Mouse (Mus musculus) hindbrain, postnatal 0 days (tissue): ENCODE data around the gene Bpifb9b. TPM values are rescaled to one million over a fixed set of nuclear protein-coding genes. Genes with fewer than 3 reads are reported as not detected.
"Not testable (repeated sequence)": the region's sequence is repeated elsewhere in the genome, so short reads cannot be mapped to it uniquely, and the experiment has no call there.

ENCODE experiments used
- ATAC-seq: fragments of 200-750 bp; cut with Nextera tagmentation; 2 replicates; pipeline ENCODE4 v1.8.0; 2017; ENCODE audit warnings: mild to moderate bottlenecking, moderate TSS enrichment, moderate library complexity
- DNase-seq: peaks from one replicate; pipeline ENCODE4 v3.0.0-alpha.2; 2015; ENCODE audit warnings: low spot score
- H3K27ac ChIP-seq: fragments of 300-500 bp; sonication (generic); 2 replicates; pipeline ENCODE4 v1.5.1; 2014; ENCODE audit warnings: mild to moderate bottlenecking
- H3K27me3 ChIP-seq: fragments of 300-500 bp; sonication (generic); 2 replicates; pipeline ENCODE4 v1.6.1; 2014; ENCODE audit warnings: low read length, mixed read lengths; ENCODE audit not compliant: insufficient read depth
- H3K36me3 ChIP-seq: fragments of 300-500 bp; sonication (generic); 2 replicates; pipeline ENCODE4 v1.6.1; 2014; ENCODE audit warnings: low read length, mixed read lengths; ENCODE audit not compliant: insufficient read depth
- H3K4me1 ChIP-seq: fragments of 300-500 bp; sonication (generic); 2 replicates; pipeline ENCODE4 v1.6.1; 2014; ENCODE audit warnings: antibody characterized with exemption, low read length, mixed read lengths; ENCODE audit not compliant: insufficient read depth
- H3K4me2 ChIP-seq: fragments of 300-500 bp; sonication (generic); 2 replicates; pipeline ENCODE4 v1.6.1; 2014; ENCODE audit warnings: low read depth, mild to moderate bottlenecking, low read length, moderate library complexity, mixed read lengths
- H3K4me3 ChIP-seq: fragments of 300-500 bp; sonication (generic); 2 replicates; pipeline ENCODE4 v1.5.1; 2014; ENCODE audit warnings: low read length
- H3K9ac ChIP-seq: fragments of 300-500 bp; sonication (generic); replicated peaks from 2 replicates; pipeline ENCODE4 v1.6.1; 2014; ENCODE audit warnings: mild to moderate bottlenecking, low read length, moderate library complexity, mixed read lengths
- H3K9me3 ChIP-seq: fragments of 300-500 bp; sonication (generic); 2 replicates; pipeline ENCODE4 v1.6.1; 2016; ENCODE audit warnings: low read length, mixed read lengths
- CTCF ChIP-seq: IDR thresholded peaks from 2 replicates; pipeline ENCODE4 v1.5.1; 2016; ENCODE audit warnings: antibody characterized with exemption, control low read depth, low read depth
- WGBS: fragments of 180-500 bp; shearing (Covaris S2); extraction: QIAGEN DNeasy Blood & Tissue Kit; methylation state at CpG from one replicate; pipeline ENCODE4 v1.1.7; 2014; 5-methylcytosine and 5-hydroxymethylcytosine counted together
- polyA plus RNA-seq: library from polyadenylated mRNA; unstranded; fragments of >200 nt; fragmentation: Nextera tagmentation; extraction: Ambion mirVana; gene quantifications from 2 replicates; pipeline ENCODE4 v1.2.1, GENCODE M21; 2015
- total RNA-seq: library from RNA; depleted of rRNA; stranded (reverse); fragments of >200 nt; gene quantifications from 2 replicates; pipeline ENCODE4 v1.2.3, GENCODE M21; 2014; rRNA removed

Bpifb9b gene
- 0.11 and 0.68 TPM in 2 replicates for total RNA-seq
- polyA plus RNA-seq, result 0.16 and 0.29 TPM in 2 replicates

- not testable (repeated sequence) for H3K4me3 ChIP-seq, DNase-seq, H3K36me3 ChIP-seq, H3K27me3 ChIP-seq, H3K4me2 ChIP-seq, H3K4me1 ChIP-seq, H3K9me3 ChIP-seq, ATAC-seq, H3K9ac ChIP-seq, H3K27ac ChIP-seq
- WGBS, result 84% methylated on average over 4 of the region's 4 CpGs
Observed at GRCm38 (mm10) chr2:154306927-154307326, at the start of gene Bpifb9b. Gene Bpifb9b (plus strand): TSS chr2:154307227.

- not testable (repeated sequence) for ATAC-seq, H3K36me3 ChIP-seq, H3K27ac ChIP-seq, H3K9ac ChIP-seq, H3K4me2 ChIP-seq, H3K9me3 ChIP-seq, H3K4me1 ChIP-seq, DNase-seq, H3K27me3 ChIP-seq, H3K4me3 ChIP-seq
- 81% methylated on average over 5 of the region's 5 CpGs for WGBS
Observed at GRCm38 (mm10) chr2:154257554-154257953, 49.5 kb upstream of the Bpifb9b start, which contains the start of gene Bpifb9a. Gene Bpifb9a (plus strand): TSS chr2:154257854.

GRCm38 (mm10) chr2:154264397-154264796 lies 42.6 kb upstream of the Bpifb9b start:
- WGBS, result 73% methylated on average over 2 of the region's 3 CpGs
- not testable (repeated sequence) for H3K4me2 ChIP-seq, H3K4me3 ChIP-seq, H3K36me3 ChIP-seq, H3K9me3 ChIP-seq, H3K9ac ChIP-seq, H3K27me3 ChIP-seq, H3K27ac ChIP-seq, H3K4me1 ChIP-seq, DNase-seq, ATAC-seq

- H3K4me3 ChIP-seq, ATAC-seq, H3K4me1 ChIP-seq, H3K9ac ChIP-seq, H3K27ac ChIP-seq, DNase-seq, H3K27me3 ChIP-seq, H3K4me2 ChIP-seq, H3K36me3 ChIP-seq, H3K9me3 ChIP-seq: not testable (repeated sequence)
- WGBS, result 84% methylated on average over 3 of the region's 3 CpGs
Observed at GRCm38 (mm10) chr2:154291866-154292265, 15.2 kb upstream of the Bpifb9b start.

GRCm38 (mm10) chr2:154292833-154293232 lies 14.2 kb upstream of the Bpifb9b start:
- Histone ChIP-seq H3K27ac (no peak overlapping the region), H3K4me2 (no peak overlapping the region), H3K36me3 (no peaks in the 10 kb centered on the region), H3K4me1 (no peaks in the 10 kb centered on the region), H3K9me3 (no peaks in the 10 kb centered on the region), H3K9ac (no peak overlapping the region), H3K27me3 (no peaks in the 10 kb centered on the region), H3K4me3 (no peak overlapping the region)
- peak; percentile 35; the same call in 1 of the 2 replicates for TF ChIP-seq CTCF
- 83% methylated on average over 1 of the region's 1 CpGs for WGBS
- DNase-seq, result peak; percentile 4
- ATAC-seq, result no peak

- ATAC-seq, H3K9me3 ChIP-seq, H3K4me1 ChIP-seq, H3K9ac ChIP-seq, H3K4me3 ChIP-seq, H3K4me2 ChIP-seq, H3K36me3 ChIP-seq, H3K27ac ChIP-seq, H3K27me3 ChIP-seq: not testable (repeated sequence)
- TF ChIP-seq CTCF, result peak; percentile 66
- DNase-seq, result peak; percentile 61
- 3% methylated on average over 10 of the region's 10 CpGs for WGBS
Observed at GRCm38 (mm10) chr2:154294746-154295145, 12.3 kb upstream of the Bpifb9b start.

- no peak for ATAC-seq
- WGBS, result 25% methylated on average over 1 of the region's 1 CpGs
Observed at GRCm38 (mm10) chr2:154300496-154300895, 6.5 kb upstream of the Bpifb9b start.

More at GRCm38 (mm10) chr2:154300496-154300895, 6.5 kb upstream of the Bpifb9b start:
- Histone ChIP-seq H3K27me3 (no peaks in the 10 kb centered on the region), H3K36me3 (no peaks in the 10 kb centered on the region), H3K4me2 (no peak overlapping the region), H3K9me3 (no peaks in the 10 kb centered on the region), H3K4me3 (no peak overlapping the region), H3K27ac (no peak overlapping the region), H3K9ac (no peak overlapping the region), H3K4me1 (no peaks in the 10 kb centered on the region)
- DNase-seq, result peak; percentile 74
- peak; percentile 82 for TF ChIP-seq CTCF
